Mouse (Mus musculus) spleen, adult 2 months (tissue): ENCODE results near the gene Scamp5.

ENCODE experiments used
- CTCF ChIP-seq: fragments of 200-500 bp; IDR thresholded peaks from 2 replicates; pipeline ENCODE4 v1.5.1; 2011; ENCODE audit warnings: mild to moderate bottlenecking, inconsistent platforms; ENCODE audit not compliant: insufficient read depth, insufficient read length, insufficient replicate concordance; ENCODE audit errors: extremely low read depth
- POLR2A ChIP-seq: fragments of 200-500 bp; IDR thresholded peaks from 2 replicates; pipeline ENCODE4 v1.6.1; 2011; ENCODE audit warnings: low read depth, low read length, inconsistent platforms

GRCm38 (mm10) chr9:57494970-57495369, 27.1 kb upstream of the Scamp5 start:
- TF ChIP-seq CTCF = no peak
- TF ChIP-seq POLR2A = no peak
